Mouse (Mus musculus) kidney, postnatal 0 days (tissue): ENCODE results near the gene Cacna2d3. TPM values are rescaled to one million over a fixed set of nuclear protein-coding genes. Genes with fewer than 3 reads are reported as not detected.

Source experiments
- ATAC-seq: fragments of 200-750 bp; cut with Nextera tagmentation; replicated peaks from 2 replicates; pipeline ENCODE4 v1.8.0; 2017; ENCODE audit warnings: low read depth, moderate number of reproducible peaks, moderate TSS enrichment, moderate library complexity; ENCODE audit not compliant: low FRiP score
- DNase-seq: peaks from one replicate; pipeline ENCODE4 v3.0.0-alpha.2; 2016; ENCODE audit warnings: low spot score
- H3K27ac ChIP-seq: fragments of 300-500 bp; sonication (generic); 2 replicates; pipeline ENCODE4 v1.5.1; 2014; ENCODE audit warnings: mild to moderate bottlenecking
- H3K27me3 ChIP-seq: fragments of 300-500 bp; sonication (generic); 2 replicates; pipeline ENCODE4 v1.6.1; 2014; ENCODE audit warnings: low read length, mixed read lengths; ENCODE audit not compliant: insufficient read depth
- H3K36me3 ChIP-seq: fragments of 300-500 bp; sonication (generic); 2 replicates; pipeline ENCODE4 v1.6.1; 2014; ENCODE audit warnings: low read length, mixed read lengths; ENCODE audit not compliant: insufficient read depth
- H3K4me1 ChIP-seq: fragments of 300-500 bp; sonication (generic); replicated peaks from 2 replicates; pipeline ENCODE4 v1.6.1; 2014; ENCODE audit warnings: antibody characterized with exemption, low read length, mixed read lengths; ENCODE audit not compliant: insufficient read depth
- H3K4me2 ChIP-seq: fragments of 300-500 bp; sonication (generic); 2 replicates; pipeline ENCODE4 v1.6.1; 2014; ENCODE audit warnings: mild to moderate bottlenecking, low read length, moderate library complexity, mixed read lengths
- H3K4me3 ChIP-seq: fragments of 300-500 bp; sonication (generic); replicated peaks from 2 replicates; pipeline ENCODE4 v1.5.1; 2014; ENCODE audit warnings: low read depth, low read length
- H3K9ac ChIP-seq: fragments of 300-500 bp; sonication (generic); 2 replicates; pipeline ENCODE4 v1.6.1; 2014; ENCODE audit warnings: low read depth, low read length
- H3K9me3 ChIP-seq: fragments of 300-500 bp; sonication (generic); replicated peaks from 2 replicates; pipeline ENCODE4 v1.6.1; 2016; ENCODE audit warnings: low read length, inconsistent platforms, mixed read lengths
- CTCF ChIP-seq: IDR thresholded peaks from 2 replicates; pipeline ENCODE4 v1.5.1; 2016; ENCODE audit warnings: antibody characterized with exemption, low read depth, mild to moderate bottlenecking, moderate library complexity
- WGBS: fragments of 180-500 bp; shearing (Covaris S2); extraction: QIAGEN DNeasy Blood & Tissue Kit; methylation state at CpG from one replicate; pipeline ENCODE4 v1.1.7; 2014; 5-methylcytosine and 5-hydroxymethylcytosine counted together
- polyA plus RNA-seq: library from polyadenylated mRNA; unstranded; fragments of >200 nt; fragmentation: Nextera tagmentation; extraction: Ambion mirVana; gene quantifications from 2 replicates; pipeline ENCODE4 v1.2.1, GENCODE M21; 2015

The Cacna2d3 gene
- polyA plus RNA-seq, 1 experiment from 2014 or later = 1.8 TPM

DNA sequence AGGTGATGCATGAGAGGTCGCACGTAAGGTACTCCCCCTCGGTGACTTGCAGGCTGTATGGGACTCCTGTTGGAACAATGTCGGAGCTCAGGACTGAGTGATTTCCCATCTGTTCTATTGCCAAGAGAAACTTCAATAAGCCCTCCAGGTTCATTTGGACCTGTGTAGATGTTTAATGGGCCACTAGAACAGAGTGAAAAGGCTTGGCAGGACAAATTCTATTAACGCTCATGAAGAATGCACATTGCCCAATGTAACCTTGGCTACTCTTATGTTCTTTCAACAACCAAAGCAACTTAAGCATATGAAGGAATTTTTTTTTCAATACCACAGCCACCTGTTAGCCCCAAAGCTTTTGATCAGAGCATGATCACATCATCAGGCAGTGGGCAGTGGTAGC is 451.1 kb downstream of the Cacna2d3 start:
- DNase-seq (no peak), ATAC-seq (no peak)
- Histone ChIP-seq H3K9me3 (no peaks in the 10 kb centered on the region), H3K36me3 (no peaks in the 10 kb centered on the region), H3K27me3 (no peaks in the 10 kb centered on the region), H3K9ac (no peak overlapping the region), H3K4me2 (no peak overlapping the region), H3K4me3 (no peak overlapping the region), H3K4me1 (no peaks in the 10 kb centered on the region), H3K27ac (no peak overlapping the region)
- 77% methylated on average over 5 of the region's 5 CpGs for WGBS
- TF ChIP-seq CTCF = no peak

DNA sequence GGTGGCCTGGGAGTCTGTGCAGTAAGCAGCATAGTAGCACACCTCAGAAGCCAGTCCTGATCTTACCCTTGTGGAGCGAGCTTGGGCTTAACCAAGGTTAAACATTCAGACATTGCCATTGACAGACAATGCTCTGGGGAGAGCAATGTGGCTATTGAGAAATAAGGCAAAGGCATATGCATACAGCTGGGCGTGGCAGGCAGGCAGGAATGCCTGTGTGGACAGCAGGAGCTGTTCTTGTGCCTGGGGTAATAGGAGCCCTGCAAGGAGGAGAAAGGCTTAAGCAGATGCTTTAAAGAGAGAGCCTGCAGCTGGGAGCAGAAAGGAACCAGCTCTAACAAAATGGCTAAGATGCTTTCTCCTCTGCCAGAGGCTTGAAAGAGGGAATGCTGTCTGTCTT is 451.8 kb downstream of the Cacna2d3 start:
- TF ChIP-seq CTCF = no peak
- Histone ChIP-seq H3K27me3 (no peaks in the 10 kb centered on the region), H3K36me3 (no peaks in the 10 kb centered on the region), H3K27ac (no peak overlapping the region), H3K9ac (no peak overlapping the region), H3K4me2 (no peak overlapping the region), H3K9me3 (no peaks in the 10 kb centered on the region), H3K4me1 (no peaks in the 10 kb centered on the region), H3K4me3 (no peak overlapping the region)
- ATAC-seq (no peak), DNase-seq (no peak)
- 75% methylated on average over 2 of the region's 2 CpGs for WGBS

DNA sequence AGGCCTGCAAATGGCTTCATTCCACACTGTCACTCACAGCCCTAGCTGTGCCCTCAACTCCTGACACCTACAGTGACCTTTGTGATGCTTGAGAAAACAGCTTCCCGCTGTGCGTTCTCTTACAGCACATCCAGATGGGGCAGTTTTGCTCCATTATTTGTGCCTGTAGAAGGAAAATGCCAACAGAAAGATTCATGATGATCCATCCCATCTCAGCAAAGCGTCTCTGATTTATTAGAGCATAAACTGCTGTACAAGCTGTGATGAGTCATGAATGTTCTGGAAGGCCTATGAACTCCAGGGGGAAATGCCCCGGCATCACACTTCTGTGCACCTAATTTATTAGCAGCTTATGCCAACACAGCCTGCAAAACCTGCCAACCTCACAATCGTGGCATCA is 453.1 kb downstream of the Cacna2d3 start:
- no peak overlapping the region for H3K27ac ChIP-seq
- no peaks in the 10 kb centered on the region for H3K9me3 ChIP-seq
- TF ChIP-seq CTCF = no peak
- no peak overlapping the region for H3K4me3 ChIP-seq
- no peaks in the 10 kb centered on the region for H3K4me1 ChIP-seq
- no peaks in the 10 kb centered on the region for H3K36me3 ChIP-seq
- DNase-seq = peak; percentile 24
- H3K27me3 ChIP-seq = no peaks in the 10 kb centered on the region
- ATAC-seq = no peak
- H3K4me2 ChIP-seq = no peak overlapping the region
- H3K9ac ChIP-seq = no peak overlapping the region
- WGBS = 20% methylated on average over 5 of the region's 5 CpGs

DNA sequence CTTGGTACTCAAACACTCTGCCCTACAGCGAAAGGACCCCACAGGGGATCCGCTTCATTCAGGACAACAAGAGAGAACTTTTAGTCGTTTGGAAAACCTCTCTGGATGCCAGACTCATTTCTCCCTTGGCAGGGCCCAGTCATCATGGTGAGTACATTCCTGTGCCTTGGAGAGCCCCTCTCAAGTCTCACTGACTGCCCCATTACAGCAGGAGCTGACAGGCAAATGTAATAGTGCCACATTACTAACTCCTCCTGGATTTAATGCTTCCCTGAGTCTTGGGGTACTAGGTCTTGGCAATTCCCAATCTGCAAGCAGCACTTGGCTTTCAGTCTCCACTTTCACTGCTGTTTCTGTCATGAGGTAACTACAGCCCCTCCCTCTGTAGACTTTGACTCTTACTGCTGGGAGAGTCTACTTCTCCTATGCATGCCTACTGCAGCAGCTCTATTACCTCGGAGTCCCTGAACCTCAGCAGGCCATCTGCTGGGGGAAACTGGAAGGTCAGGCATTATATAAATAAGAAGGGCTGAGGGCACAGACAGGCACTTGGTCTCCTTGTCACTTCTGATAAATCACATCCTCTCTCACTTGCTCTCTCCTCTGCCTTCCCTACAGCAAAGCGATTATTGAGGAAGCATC is 454.3 kb downstream of the Cacna2d3 start:
- H3K9me3 ChIP-seq = no peaks in the 10 kb centered on the region
- 51% methylated on average over 5 of the region's 5 CpGs for WGBS
- no peak overlapping the region for H3K4me2 ChIP-seq
- H3K36me3 ChIP-seq = no peaks in the 10 kb centered on the region
- no peaks in the 10 kb centered on the region for H3K27me3 ChIP-seq
- peak; percentile 67 for DNase-seq
- no peak for ATAC-seq
- H3K4me3 ChIP-seq = no peak overlapping the region
- no peak overlapping the region for H3K9ac ChIP-seq
- no peaks in the 10 kb centered on the region for H3K4me1 ChIP-seq
- peak; percentile 63 for TF ChIP-seq CTCF
- no peak overlapping the region for H3K27ac ChIP-seq

DNA sequence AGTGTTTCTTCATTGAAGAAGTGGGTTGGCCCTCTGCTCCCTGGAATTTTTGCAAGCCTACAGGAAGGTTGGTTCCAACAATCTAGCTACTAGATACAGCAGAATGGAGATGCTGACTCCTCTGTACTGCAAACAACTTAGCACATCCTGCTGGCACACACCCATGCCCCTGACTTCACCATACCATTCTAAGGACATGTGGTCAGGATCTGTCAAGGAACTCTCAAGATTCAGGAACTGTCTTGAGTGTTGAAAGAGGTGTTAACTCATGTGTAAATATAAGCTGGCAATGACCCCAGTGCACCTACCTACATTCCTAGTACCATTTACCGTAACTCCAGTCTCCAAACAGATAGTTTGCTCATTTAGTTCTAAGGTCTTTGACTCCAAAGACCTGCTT is 461.0 kb downstream of the Cacna2d3 start:
- DNase-seq (no peak), ATAC-seq (no peak)
- Histone ChIP-seq H3K36me3 (no peaks in the 10 kb centered on the region), H3K4me3 (no peak overlapping the region), H3K27me3 (no peaks in the 10 kb centered on the region), H3K27ac (no peak overlapping the region), H3K9ac (no peak overlapping the region), H3K4me2 (no peak overlapping the region), H3K4me1 (no peaks in the 10 kb centered on the region), H3K9me3 (no peaks in the 10 kb centered on the region)
- TF ChIP-seq CTCF = no peak
- WGBS = 97% methylated on average over 1 of the region's 1 CpGs

DNA sequence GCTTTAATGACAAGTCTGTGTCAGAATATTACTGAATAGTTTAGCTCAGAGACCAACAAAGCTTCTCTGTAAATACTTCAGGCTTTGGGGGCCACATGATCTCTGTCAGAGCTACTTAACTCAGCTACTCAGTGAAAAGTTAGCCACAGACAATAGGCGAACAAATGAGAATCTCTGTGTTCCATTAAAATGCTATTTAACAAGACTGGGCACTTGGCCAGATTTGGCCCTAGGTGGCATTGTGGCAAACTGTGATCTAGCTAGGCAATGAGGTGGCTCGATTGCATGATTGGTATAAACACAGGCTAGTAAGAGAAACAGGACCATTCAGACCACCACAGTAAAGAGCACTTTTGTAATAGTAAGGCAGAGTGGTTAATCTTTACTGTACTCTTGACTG is 478.1 kb downstream of the Cacna2d3 start:
- Histone ChIP-seq H3K36me3 (no peaks in the 10 kb centered on the region), H3K4me2 (no peak overlapping the region), H3K9me3 (no peaks in the 10 kb centered on the region), H3K9ac (no peak overlapping the region), H3K27ac (no peak overlapping the region), H3K27me3 (no peaks in the 10 kb centered on the region), H3K4me3 (no peak overlapping the region), H3K4me1 (no peaks in the 10 kb centered on the region)
- no peak for TF ChIP-seq CTCF
- ATAC-seq (no peak), DNase-seq (no peak)
- 74% methylated on average over 2 of the region's 2 CpGs for WGBS

DNA sequence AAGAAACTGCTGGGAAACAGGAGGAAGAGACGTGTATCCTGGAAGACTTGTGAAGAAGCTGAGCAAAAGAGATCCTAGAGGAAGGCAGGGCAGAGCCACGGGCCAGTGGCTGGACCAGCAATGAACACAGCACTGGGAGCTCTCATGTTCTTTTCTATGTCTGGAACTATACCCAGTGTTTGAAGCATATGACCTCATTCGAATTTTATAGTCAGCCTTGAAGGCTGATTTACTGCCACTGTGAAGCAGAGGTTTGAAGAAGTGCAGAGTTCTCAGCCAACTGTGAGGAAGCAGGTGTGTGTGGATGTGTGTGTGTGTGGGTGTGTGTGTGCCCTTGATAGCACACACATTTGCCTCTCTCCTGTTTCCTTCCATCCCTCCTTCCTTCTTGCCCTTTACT is 483.2 kb downstream of the Cacna2d3 start:
- Histone ChIP-seq H3K36me3 (no peaks in the 10 kb centered on the region), H3K4me1 (no peaks in the 10 kb centered on the region), H3K4me3 (no peak overlapping the region), H3K9ac (no peak overlapping the region), H3K4me2 (no peak overlapping the region), H3K27me3 (no peaks in the 10 kb centered on the region), H3K27ac (no peak overlapping the region), H3K9me3 (no peaks in the 10 kb centered on the region)
- ATAC-seq (no peak), DNase-seq (peak; percentile 52)
- TF ChIP-seq CTCF = no peak
- WGBS = 14% methylated on average over 3 of the region's 3 CpGs
